Mouse (Mus musculus): Measurements from ENCODE around the gene Olfr122. TPM values are rescaled to one million over a fixed set of nuclear protein-coding genes. Genes with fewer than 3 reads are reported as not detected.

Gene Olfr122
- total and polyA plus RNA-seq, 3 experiments = not detected

GRCm38 (mm10) chr17:37793229-37793628 is 24.8 kb downstream of the Olfr122 start, which contains the start of gene Olfr123:
Olfr123 (plus strand) TSS chr17:37793529.
- no peaks in the 10 kb centered on the region for H3K4me1 ChIP-seq (ENCODE audit: control insufficient read depth in 1 of 2, insufficient read depth in 2 of 2, low read length in 2 of 2)
- no peaks in the 10 kb centered on the region for H3K36me3 ChIP-seq (ENCODE audit: control insufficient read depth in 1 of 2, insufficient read depth in 2 of 2, low read length in 2 of 2)
- no peak within 1 kb of the TSS for H3K27ac ChIP-seq (ENCODE audit: control insufficient read depth, low read depth, low read length)
- H3K27me3 ChIP-seq (ENCODE audit: control insufficient read depth in 1 of 2, insufficient read depth in 2 of 2, low read length in 2 of 2) = no peaks in the 10 kb centered on the region
- no peak within 1 kb of the TSS for H3K9ac ChIP-seq (ENCODE audit: control insufficient read depth, low read depth, low read length, poor library complexity, severe bottlenecking)
- no peaks in the 10 kb centered on the region for H3K9me3 ChIP-seq (replicated peaks; ENCODE audit: insufficient read depth, low read length)
- TF ChIP-seq RCOR1 (IDR thresholded peaks at IDR 0.05; ENCODE audit: low read depth, low read length) (no peak), POLR2AphosphoS5 (IDR thresholded peaks at IDR 0.05; ENCODE audit: borderline replicate concordance, low read depth, low read length) (no peak)
- H3K79me2 ChIP-seq (ENCODE audit: control insufficient read depth, insufficient read depth, low read length, poor library complexity) = no peaks in the 10 kb centered on the region
- no peak for DNase-seq (ENCODE audit: low read depth, low spot score)
- H3K4me3 ChIP-seq (ENCODE audit: control insufficient read depth in 1 of 2, insufficient read depth in 1 of 2, low read depth in 2 of 2, low read length in 2 of 2) = no peak within 1 kb of the TSS

DNA sequence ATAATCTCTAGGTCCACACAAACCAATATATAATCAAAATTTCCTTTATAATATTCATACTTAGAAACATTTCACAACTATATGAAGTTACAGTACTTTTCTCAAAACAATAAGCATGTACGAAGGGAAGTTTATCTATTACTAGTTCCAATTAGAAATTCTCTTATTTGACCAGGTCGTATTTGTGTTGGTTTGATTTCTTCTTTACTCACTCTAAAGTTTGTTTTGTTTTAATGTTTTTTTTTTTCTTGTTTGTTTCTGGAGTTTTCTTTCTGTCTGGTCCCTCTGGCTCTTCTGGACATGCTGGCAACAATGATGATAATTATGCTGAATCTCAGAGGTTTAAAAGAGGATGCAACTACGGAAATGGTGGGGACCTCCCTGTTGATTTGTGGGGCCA is 31.2 kb downstream of the Olfr122 start, which contains the start of gene Olfr124:
Olfr124 (plus strand) TSS at position 301 of the 400 bp plus-strand sequence.
- no peaks in the 10 kb centered on the region for H3K79me2 ChIP-seq (ENCODE audit: control insufficient read depth, insufficient read depth, low read length, poor library complexity)
- TF ChIP-seq CHD1 (IDR thresholded peaks at IDR 0.05; ENCODE audit: low read depth, low read length) (no peak), SIN3A (IDR thresholded peaks at IDR 0.05; ENCODE audit: low read length) (no peak), NELFE (IDR thresholded peaks at IDR 0.05; ENCODE audit: low read depth, low read length) (no peak), ZMIZ1 (IDR thresholded peaks at IDR 0.05; ENCODE audit: low read depth, low read length) (no peak), ELF1 (IDR thresholded peaks at IDR 0.05; ENCODE audit: low read depth, low read length) (no peak), SMC3 (IDR thresholded peaks at IDR 0.05; ENCODE audit: low read depth, low read length) (no peak), MXI1 (IDR thresholded peaks at IDR 0.05; ENCODE audit: low read depth, low read length) (no peak), MYB (IDR thresholded peaks at IDR 0.05; ENCODE audit: low read depth, low read length) (no peak), ZC3H11A (IDR thresholded peaks at IDR 0.05; ENCODE audit: low read depth, low read length) (no peak), NRF1 (IDR thresholded peaks at IDR 0.05; ENCODE audit: insufficient read depth, low read depth, low read length, poor library complexity, severe bottlenecking) (no peak), HCFC1 (IDR thresholded peaks at IDR 0.05; ENCODE audit: low read depth, low read length) (no peak), POLR2AphosphoS2 (IDR thresholded peaks at IDR 0.05; ENCODE audit: low read length) (no peak), POLR2AphosphoS5 (IDR thresholded peaks at IDR 0.05; ENCODE audit: borderline replicate concordance, low read depth, low read length) (no peak), TAL1 (IDR thresholded peaks at IDR 0.05; ENCODE audit: low read length) (no peak)

More for the DNA sequence above, 31.2 kb downstream of the Olfr122 start, which contains the start of gene Olfr124:
- no peak within 1 kb of the TSS for H3K9ac ChIP-seq (ENCODE audit: control insufficient read depth, low read depth, low read length, poor library complexity, severe bottlenecking)
- no peaks in the 10 kb centered on the region for H3K4me1 ChIP-seq (ENCODE audit: control insufficient read depth in 1 of 2, insufficient read depth in 2 of 2, low read length in 2 of 2)
- no peak within 1 kb of the TSS for H3K27ac ChIP-seq (ENCODE audit: control insufficient read depth, low read depth, low read length)
- DNase-seq (ENCODE audit: low read depth, low spot score) = no peak
- no peak within 1 kb of the TSS for H3K4me3 ChIP-seq (ENCODE audit: control insufficient read depth in 1 of 2, insufficient read depth in 1 of 2, low read depth in 2 of 2, low read length in 2 of 2)
- H3K27me3 ChIP-seq (ENCODE audit: control insufficient read depth in 1 of 2, insufficient read depth in 2 of 2, low read length in 2 of 2) = no peaks in the 10 kb centered on the region
- no peaks in the 10 kb centered on the region for H3K9me3 ChIP-seq (replicated peaks; ENCODE audit: insufficient read depth, low read length)
- no peaks in the 10 kb centered on the region for H3K36me3 ChIP-seq (ENCODE audit: control insufficient read depth in 1 of 2, insufficient read depth in 2 of 2, low read length in 2 of 2)

Other genes starting within 250 kb of the Olfr122 start
- not detected in 2 replicates for gene Olfr112, start 199.2 kb upstream of the Olfr122 start, total RNA-seq (2012; rRNA removed)
- not detected for gene Olfr112, start 199.2 kb upstream of the Olfr122 start, polyA plus RNA-seq (2012; ENCODE audit: insufficient read depth in 1 of 2, insufficient read length in 2 of 2, low read depth in 1 of 2, low replicate concordance in 2 of 2, missing spikeins in 1 of 2)
- not detected in 2 replicates for gene Olfr113, start 190.9 kb upstream of the Olfr122 start, total RNA-seq (2012; rRNA removed)
- gene Olfr113, start 190.9 kb upstream of the Olfr122 start, polyA plus RNA-seq (2012; ENCODE audit: insufficient read depth in 1 of 2, insufficient read length in 2 of 2, low read depth in 1 of 2, low replicate concordance in 2 of 2, missing spikeins in 1 of 2) = not detected
- not detected in 2 replicates for gene Olfr114, start 175.9 kb upstream of the Olfr122 start, total RNA-seq (2012; rRNA removed)
- gene Olfr114, start 175.9 kb upstream of the Olfr122 start, polyA plus RNA-seq (2012; ENCODE audit: insufficient read depth in 1 of 2, insufficient read length in 2 of 2, low read depth in 1 of 2, low replicate concordance in 2 of 2, missing spikeins in 1 of 2) = not detected
- not detected in 2 replicates for gene Olfr115, start 141.5 kb upstream of the Olfr122 start, total RNA-seq (2012; rRNA removed)
- not detected for gene Olfr115, start 141.5 kb upstream of the Olfr122 start, polyA plus RNA-seq (2012; ENCODE audit: insufficient read depth in 1 of 2, insufficient read length in 2 of 2, low read depth in 1 of 2, low replicate concordance in 2 of 2, missing spikeins in 1 of 2)
- gene Olfr116, start 141.4 kb upstream of the Olfr122 start, total RNA-seq (2012; rRNA removed) = not detected in 2 replicates
- not detected for gene Olfr116, start 141.4 kb upstream of the Olfr122 start, polyA plus RNA-seq (2012; ENCODE audit: insufficient read depth in 1 of 2, insufficient read length in 2 of 2, low read depth in 1 of 2, low replicate concordance in 2 of 2, missing spikeins in 1 of 2)
- not detected in 2 replicates for gene Olfr117, start 104.8 kb upstream of the Olfr122 start, total RNA-seq (2012; rRNA removed)
- under 1 TPM in 1 of 2 experiments, not detected in 1; 0.03 TPM for gene Olfr117, start 104.8 kb upstream of the Olfr122 start, polyA plus RNA-seq (2012; ENCODE audit: insufficient read depth in 1 of 2, insufficient read length in 2 of 2, low read depth in 1 of 2, low replicate concordance in 2 of 2, missing spikeins in 1 of 2)
- gene Olfr118, start 101.6 kb upstream of the Olfr122 start, total RNA-seq (2012; rRNA removed) = not detected in 2 replicates
- not detected for gene Olfr118, start 101.6 kb upstream of the Olfr122 start, polyA plus RNA-seq (2012; ENCODE audit: insufficient read depth in 1 of 2, insufficient read length in 2 of 2, low read depth in 1 of 2, low replicate concordance in 2 of 2, missing spikeins in 1 of 2)
- not detected in 2 replicates for gene Olfr119, start 72.0 kb upstream of the Olfr122 start, total RNA-seq (2012; rRNA removed)
- gene Olfr119, start 72.0 kb upstream of the Olfr122 start, polyA plus RNA-seq (2012; ENCODE audit: insufficient read depth in 1 of 2, insufficient read length in 2 of 2, low read depth in 1 of 2, low replicate concordance in 2 of 2, missing spikeins in 1 of 2) = not detected
- gene Olfr120, start 46.8 kb upstream of the Olfr122 start, total RNA-seq (2012; rRNA removed) = not detected in 2 replicates
- gene Olfr120, start 46.8 kb upstream of the Olfr122 start, polyA plus RNA-seq (2012; ENCODE audit: insufficient read depth in 1 of 2, insufficient read length in 2 of 2, low read depth in 1 of 2, low replicate concordance in 2 of 2, missing spikeins in 1 of 2) = not detected
- gene Olfr121, start 19.8 kb upstream of the Olfr122 start, total RNA-seq (2012; rRNA removed) = not detected in 2 replicates
- gene Olfr121, start 19.8 kb upstream of the Olfr122 start, polyA plus RNA-seq (2012; ENCODE audit: insufficient read depth in 1 of 2, insufficient read length in 2 of 2, low read depth in 1 of 2, low replicate concordance in 2 of 2, missing spikeins in 1 of 2) = not detected
- gene Olfr123, start 24.9 kb downstream of the Olfr122 start, total RNA-seq (2012; rRNA removed) = not detected in 2 replicates
- not detected for gene Olfr123, start 24.9 kb downstream of the Olfr122 start, polyA plus RNA-seq (2012; ENCODE audit: insufficient read depth in 1 of 2, insufficient read length in 2 of 2, low read depth in 1 of 2, low replicate concordance in 2 of 2, missing spikeins in 1 of 2)
- gene Olfr124, start 31.3 kb downstream of the Olfr122 start, total RNA-seq (2012; rRNA removed) = not detected in 2 replicates
- not detected for gene Olfr124, start 31.3 kb downstream of the Olfr122 start, polyA plus RNA-seq (2012; ENCODE audit: insufficient read depth in 1 of 2, insufficient read length in 2 of 2, low read depth in 1 of 2, low replicate concordance in 2 of 2, missing spikeins in 1 of 2)
- not detected in 2 replicates for gene Olfr125, start 64.3 kb downstream of the Olfr122 start, total RNA-seq (2012; rRNA removed)
- gene Olfr125, start 64.3 kb downstream of the Olfr122 start, polyA plus RNA-seq (2012; ENCODE audit: insufficient read depth in 1 of 2, insufficient read length in 2 of 2, low read depth in 1 of 2, low replicate concordance in 2 of 2, missing spikeins in 1 of 2) = not detected
- gene Olfr126, start 78.9 kb downstream of the Olfr122 start, total RNA-seq (2012; rRNA removed) = not detected in 2 replicates
- gene Olfr126, start 78.9 kb downstream of the Olfr122 start, polyA plus RNA-seq (2012; ENCODE audit: insufficient read depth in 1 of 2, insufficient read length in 2 of 2, low read depth in 1 of 2, low replicate concordance in 2 of 2, missing spikeins in 1 of 2) = not detected
- not detected in 2 replicates for gene Olfr127, start 131.8 kb downstream of the Olfr122 start, total RNA-seq (2012; rRNA removed)
- under 1 TPM in 1 of 2 experiments, not detected in 1; 0.11 TPM for gene Olfr127, start 131.8 kb downstream of the Olfr122 start, polyA plus RNA-seq (2012; ENCODE audit: insufficient read depth in 1 of 2, insufficient read length in 2 of 2, low read depth in 1 of 2, low replicate concordance in 2 of 2, missing spikeins in 1 of 2)
- gene Olfr128, start 151.9 kb downstream of the Olfr122 start, total RNA-seq (2012; rRNA removed) = not detected in 2 replicates
- not detected for gene Olfr128, start 151.9 kb downstream of the Olfr122 start, polyA plus RNA-seq (2012; ENCODE audit: insufficient read depth in 1 of 2, insufficient read length in 2 of 2, low read depth in 1 of 2, low replicate concordance in 2 of 2, missing spikeins in 1 of 2)
- gene Olfr761, start 184.5 kb downstream of the Olfr122 start, total RNA-seq (2012; rRNA removed) = not detected in 2 replicates
- gene Olfr761, start 184.5 kb downstream of the Olfr122 start, polyA plus RNA-seq (2012; ENCODE audit: insufficient read depth in 1 of 2, insufficient read length in 2 of 2, low read depth in 1 of 2, low replicate concordance in 2 of 2, missing spikeins in 1 of 2) = not detected